Mouse (Mus musculus) limb, embryonic 11.5 days (tissue): ENCODE results near the gene Sdad1. TPM values are rescaled to one million over a fixed set of nuclear protein-coding genes. Genes with fewer than 3 reads are reported as not detected.
"Not testable (repeated sequence)": the region's sequence is repeated elsewhere in the genome, so short reads cannot be mapped to it uniquely, and the experiment has no call there.

Experiments used
- ATAC-seq: fragments of 200-750 bp; cut with Nextera tagmentation; 2 replicates; pipeline ENCODE4 v1.8.0; 2017; ENCODE audit warnings: low read depth; ENCODE audit not compliant: insufficient number of reproducible peaks, low FRiP score, low TSS enrichment
- DNase-seq: peaks from one replicate; pipeline ENCODE4 v3.0.0-alpha.2; 2015; ENCODE audit warnings: low spot score
- H3K27ac ChIP-seq: fragments of 300-500 bp; sonication (generic); replicated peaks from 2 replicates; pipeline ENCODE4 v1.5.1; 2014; ENCODE audit warnings: low read depth, mild to moderate bottlenecking, low read length
- H3K27me3 ChIP-seq: fragments of 300-500 bp; sonication (generic); 2 replicates; pipeline ENCODE4 v1.6.1; 2014; ENCODE audit warnings: mild to moderate bottlenecking, low read length, mixed read lengths; ENCODE audit not compliant: control insufficient read depth, insufficient read depth
- H3K36me3 ChIP-seq: fragments of 300-500 bp; sonication (generic); 2 replicates; pipeline ENCODE4 v1.6.1; 2014; ENCODE audit warnings: mild to moderate bottlenecking, low read length, moderate library complexity, mixed read lengths; ENCODE audit not compliant: control insufficient read depth, insufficient read depth
- H3K4me1 ChIP-seq: fragments of 300-500 bp; sonication (generic); 2 replicates; pipeline ENCODE4 v1.6.1; 2014; ENCODE audit warnings: low read length, mixed read lengths; ENCODE audit not compliant: control insufficient read depth, insufficient read depth
- H3K4me2 ChIP-seq: fragments of 300-500 bp; sonication (generic); 2 replicates; pipeline ENCODE4 v1.6.1; 2014; ENCODE audit warnings: low read depth, mild to moderate bottlenecking, moderate library complexity; ENCODE audit not compliant: severe bottlenecking
- H3K4me3 ChIP-seq: fragments of 300-500 bp; sonication (generic); 2 replicates; pipeline ENCODE4 v1.5.1; 2014; ENCODE audit warnings: low read depth, low read length
- H3K9ac ChIP-seq: fragments of 300-500 bp; sonication (generic); 2 replicates; pipeline ENCODE4 v1.6.1; 2014; ENCODE audit warnings: mild to moderate bottlenecking, low read length
- H3K9me3 ChIP-seq: fragments of 300-500 bp; sonication (generic); 2 replicates; pipeline ENCODE4 v1.6.1; 2016; ENCODE audit warnings: low read length; ENCODE audit not compliant: control insufficient read depth
- WGBS: fragments of 180-500 bp; shearing (Covaris S2); extraction: QIAGEN DNeasy Blood & Tissue Kit; methylation state at CpG from one replicate; pipeline ENCODE4 v1.1.7; 2014; 5-methylcytosine and 5-hydroxymethylcytosine counted together
- polyA plus RNA-seq: library from polyadenylated mRNA; unstranded; fragments of >200 nt; fragmentation: Nextera tagmentation; extraction: Ambion mirVana; gene quantifications from 2 replicates; pipeline ENCODE4 v1.2.1, GENCODE M21; 2014

Gene Sdad1
- 44.1 and 45.3 TPM in 2 replicates for polyA plus RNA-seq

GRCm38 (mm10) chr5:92309681-92310511 lies at the start of gene Sdad1:
TSS of gene Sdad1 (minus strand) at chr5:92310479.
- Histone ChIP-seq H3K27me3 (no peaks in the 10 kb centered on the region), H3K9me3 (no peaks in the 10 kb centered on the region), H3K36me3 (peaks cover 10% of the 10 kb centered on the region), H3K9ac (peak within 1 kb of the TSS; percentile 80), H3K4me2 (peak within 1 kb of the TSS; percentile 57), H3K27ac (no peak within 1 kb of the TSS), H3K4me1 (peaks cover 3% of the 10 kb centered on the region; the same call in 1 of the 2 replicates), H3K4me3 (peak within 1 kb of the TSS; percentile 87)
- 2% methylated on average over 41 of the region's 41 CpGs for WGBS
- DNase-seq (peak; percentile 95), ATAC-seq (peak; percentile 94)

- DNase-seq: no peak
- H3K9me3 ChIP-seq: no peaks in the 10 kb centered on the region
- no peaks in the 10 kb centered on the region for H3K36me3 ChIP-seq
- no peak overlapping the region for H3K4me2 ChIP-seq
- no peaks in the 10 kb centered on the region for H3K4me1 ChIP-seq
- no peaks in the 10 kb centered on the region for H3K27me3 ChIP-seq
- ATAC-seq: no peak
- no peak overlapping the region for H3K27ac ChIP-seq
- H3K9ac ChIP-seq: no peak overlapping the region
- no peak overlapping the region for H3K4me3 ChIP-seq
- 87% methylated on average over 11 of the region's 11 CpGs for WGBS
Measured at GRCm38 (mm10) chr5:92358767-92359455, 48.6 kb upstream of the Sdad1 start.

DNA sequence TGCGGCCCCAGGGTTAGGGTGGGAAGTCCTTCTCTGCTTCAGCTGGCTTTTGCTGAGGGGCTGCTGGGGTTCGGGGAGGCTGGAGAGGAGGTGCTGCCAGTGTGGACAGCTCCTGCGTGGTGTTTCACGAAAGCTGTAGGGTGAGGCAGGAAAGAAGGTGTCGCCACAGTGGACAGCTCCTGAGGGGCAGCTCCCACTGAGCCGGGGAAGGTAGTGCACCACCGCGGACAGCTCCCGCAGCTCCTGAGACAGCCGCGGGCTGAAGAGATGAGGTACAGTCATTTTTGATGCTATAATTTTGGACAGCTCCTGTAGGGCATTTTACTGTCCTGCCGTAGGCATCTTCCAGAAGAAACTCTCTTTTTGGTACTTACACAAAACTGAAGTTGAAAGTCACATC lies 47.8 kb upstream of the Sdad1 start:
- no peaks in the 10 kb centered on the region for H3K9me3 ChIP-seq
- H3K4me3 ChIP-seq: no peak overlapping the region
- no peak overlapping the region for H3K4me2 ChIP-seq
- no peak overlapping the region for H3K27ac ChIP-seq
- no peaks in the 10 kb centered on the region for H3K27me3 ChIP-seq
- ATAC-seq: no peak
- H3K9ac ChIP-seq: no peak overlapping the region
- WGBS: 47% methylated on average over 12 of the region's 12 CpGs
- no peaks in the 10 kb centered on the region for H3K4me1 ChIP-seq
- no peaks in the 10 kb centered on the region for H3K36me3 ChIP-seq
- peak; percentile 51 for DNase-seq

DNA sequence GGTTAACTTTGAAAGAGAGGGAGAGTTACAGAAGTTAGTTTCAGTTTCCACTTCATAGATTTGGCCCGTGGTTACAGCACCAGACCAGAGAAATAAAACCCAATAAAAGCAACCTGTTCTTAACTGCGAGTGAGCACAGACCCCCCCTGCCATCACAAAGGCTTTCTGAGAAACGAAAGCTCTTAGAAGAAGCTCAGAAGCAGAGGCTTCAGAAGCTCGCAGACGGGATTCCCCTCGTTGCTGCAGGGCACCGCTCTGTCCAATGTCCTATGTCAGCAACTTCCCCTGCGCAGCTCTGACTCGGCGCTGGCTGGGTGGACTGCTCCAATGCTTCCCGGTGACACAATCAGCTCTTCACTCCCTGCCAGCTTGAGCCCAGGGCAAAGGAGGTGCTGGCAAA lies 43.2 kb upstream of the Sdad1 start:
- Histone ChIP-seq H3K4me1 (no peaks in the 10 kb centered on the region), H3K4me2 (peak overlapping the region; percentile 22; the same call in 1 of the 2 replicates), H3K36me3 (no peaks in the 10 kb centered on the region), H3K9me3 (no peaks in the 10 kb centered on the region), H3K9ac (no peak overlapping the region), H3K27ac (no peak overlapping the region), H3K27me3 (no peaks in the 10 kb centered on the region), H3K4me3 (no peak overlapping the region)
- DNase-seq (no peak), ATAC-seq (no peak)
- 47% methylated on average over 11 of the region's 11 CpGs for WGBS

DNA sequence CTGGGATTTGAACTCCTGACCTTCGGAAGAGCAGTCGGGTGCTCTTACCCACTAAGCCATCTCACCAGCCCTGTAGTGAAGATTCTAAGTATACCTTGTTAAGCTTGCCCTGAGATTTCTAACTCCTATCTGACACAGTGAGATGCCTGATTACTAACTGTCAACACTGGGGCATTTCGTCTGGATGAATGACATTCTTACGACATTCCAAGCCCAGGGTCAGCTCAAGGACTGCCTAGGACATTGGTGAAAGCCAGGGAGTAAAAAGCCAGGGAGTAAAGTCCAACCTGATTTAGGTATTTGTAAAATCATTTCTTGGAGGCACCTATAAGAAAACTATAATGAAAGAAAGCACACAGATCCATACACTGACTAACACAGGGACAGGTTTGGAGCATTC lies 42.4 kb upstream of the Sdad1 start:
- WGBS: 72% methylated on average over 4 of the region's 4 CpGs
- not testable (repeated sequence) for H3K4me2 ChIP-seq, H3K36me3 ChIP-seq, H3K27ac ChIP-seq, ATAC-seq, H3K4me1 ChIP-seq, H3K4me3 ChIP-seq, H3K9ac ChIP-seq, H3K27me3 ChIP-seq, H3K9me3 ChIP-seq, DNase-seq

DNA sequence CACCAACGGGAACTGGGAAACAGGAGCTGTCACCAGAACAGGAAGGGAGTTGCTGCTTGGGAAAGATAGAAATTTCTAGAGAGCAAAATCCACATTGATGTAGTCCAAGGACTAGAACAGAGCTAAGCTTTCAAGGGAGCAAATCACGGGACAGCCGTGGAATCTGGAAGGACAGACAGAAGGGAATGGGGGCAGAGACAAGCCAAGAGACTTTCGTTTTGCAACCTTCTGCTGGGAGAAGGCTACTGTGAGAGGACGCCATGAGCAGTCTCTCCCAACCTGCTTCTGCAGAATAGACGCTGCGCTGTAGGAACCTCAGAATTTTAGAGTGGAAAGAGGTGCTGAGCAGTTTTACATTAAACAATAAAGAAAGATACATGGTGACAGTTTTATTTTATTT lies 39.5 kb upstream of the Sdad1 start:
- Histone ChIP-seq H3K27me3 (no peaks in the 10 kb centered on the region), H3K9ac (no peak overlapping the region), H3K9me3 (no peaks in the 10 kb centered on the region), H3K36me3 (no peaks in the 10 kb centered on the region), H3K4me2 (no peak overlapping the region), H3K27ac (no peak overlapping the region), H3K4me1 (no peaks in the 10 kb centered on the region), H3K4me3 (no peak overlapping the region)
- no peak for DNase-seq
- no peak for ATAC-seq
- WGBS: 83% methylated on average over 7 of the region's 7 CpGs

- WGBS: 20% methylated on average over 14 of the region's 14 CpGs
- Histone ChIP-seq H3K4me2 (no peak within 1 kb of the TSS), H3K27me3 (no peaks in the 10 kb centered on the region), H3K4me1 (no peaks in the 10 kb centered on the region), H3K9me3 (no peaks in the 10 kb centered on the region), H3K4me3 (no peak within 1 kb of the TSS), H3K27ac (no peak within 1 kb of the TSS), H3K36me3 (no peaks in the 10 kb centered on the region), H3K9ac (no peak within 1 kb of the TSS)
- no peak for ATAC-seq
- peak; percentile 40 for DNase-seq
Measured at GRCm38 (mm10) chr5:92348794-92349413, 38.6 kb upstream of the Sdad1 start, which contains the start of gene Cxcl10. TSS of gene Cxcl10 (minus strand) at chr5:92348889.

GRCm38 (mm10) chr5:92345006-92345405 lies 34.7 kb upstream of the Sdad1 start:
- no peaks in the 10 kb centered on the region for H3K4me1 ChIP-seq
- WGBS: 86% methylated on average over 8 of the region's 8 CpGs
- H3K9ac ChIP-seq: no peak overlapping the region
- H3K4me2 ChIP-seq: no peak overlapping the region
- H3K9me3 ChIP-seq: no peaks in the 10 kb centered on the region
- no peak overlapping the region for H3K27ac ChIP-seq
- H3K27me3 ChIP-seq: no peaks in the 10 kb centered on the region
- no peak for ATAC-seq
- H3K4me3 ChIP-seq: no peak overlapping the region
- DNase-seq: no peak
- no peaks in the 10 kb centered on the region for H3K36me3 ChIP-seq
